Mouse (Mus musculus) bone marrow macrophage, adult 2 months (primary cell): ENCODE measurements around the gene Tfdp1. TPM values are rescaled to one million over a fixed set of nuclear protein-coding genes. Genes with fewer than 3 reads are reported as not detected.

ENCODE experiments used
- H3K27ac ChIP-seq: 2 replicates; pipeline ENCODE4 v1.5.1; 2012; ENCODE audit warnings: low read depth, low read length; ENCODE audit not compliant: insufficient read depth
- H3K4me1 ChIP-seq: 2 replicates; pipeline ENCODE4 v1.6.1; 2012; ENCODE audit warnings: low read length; ENCODE audit not compliant: control insufficient read depth, insufficient read depth
- H3K4me3 ChIP-seq: 2 replicates; pipeline ENCODE4 v1.5.1; 2012; ENCODE audit warnings: mild to moderate bottlenecking, low read length, moderate library complexity; ENCODE audit not compliant: insufficient read depth
- CTCF ChIP-seq: IDR thresholded peaks from 2 replicates; pipeline ENCODE4 v1.5.1; 2012; ENCODE audit warnings: low read depth, mild to moderate bottlenecking, low read length, moderate library complexity
- POLR2A ChIP-seq: IDR thresholded peaks from 2 replicates; pipeline ENCODE4 v1.6.1; 2012; ENCODE audit warnings: mild to moderate bottlenecking, low read depth, low read length, borderline replicate concordance
- polyA plus RNA-seq: library from polyadenylated mRNA; stranded (reverse); fragments of >200 nt; gene quantifications from 2 replicates; pipeline ENCODE4 v1.2.4, GENCODE M21; 2012; ENCODE audit not compliant: missing spikeins, insufficient read depth, insufficient read length

Tfdp1 gene
- 50.0 and 52.0 TPM in 2 replicates for polyA plus RNA-seq

GRCm38 (mm10) chr8:13338255-13338860 is at the start of gene Tfdp1:
Gene Tfdp1 (plus strand): TSS chr8:13338751.
- Histone ChIP-seq H3K27ac (peak within 1 kb of the TSS; percentile 42), H3K4me3 (peak within 1 kb of the TSS; percentile 83), H3K4me1 (peaks cover 21% of the 10 kb centered on the region)
- no peak for TF ChIP-seq POLR2A
- TF ChIP-seq CTCF = no peak

GRCm38 (mm10) chr8:13292364-13292763 is 46.2 kb upstream of the Tfdp1 start:
- Histone ChIP-seq H3K4me3 (no peak overlapping the region), H3K27ac (no peak overlapping the region), H3K4me1 (peaks cover 23% of the 10 kb centered on the region)
- peak; percentile 43 for TF ChIP-seq CTCF
- TF ChIP-seq POLR2A = no peak

- no peak overlapping the region for H3K4me3 ChIP-seq
- no peak for TF ChIP-seq CTCF
- TF ChIP-seq POLR2A = no peak
- peak overlapping the region; percentile 39; the same call in 1 of the 2 replicates for H3K27ac ChIP-seq
- peaks cover 21% of the 10 kb centered on the region for H3K4me1 ChIP-seq
These were observed 44.7 kb upstream of the Tfdp1 start for GRCm38 (mm10) chr8:13293677-13294470.

- Histone ChIP-seq H3K4me3 (no peak overlapping the region), H3K27ac (no peak overlapping the region), H3K4me1 (peaks cover 2% of the 10 kb centered on the region; the same call in 1 of the 2 replicates)
- no peak for TF ChIP-seq CTCF
- no peak for TF ChIP-seq POLR2A
These were observed 39.0 kb upstream of the Tfdp1 start for GRCm38 (mm10) chr8:13299571-13299970.

- no peaks in the 10 kb centered on the region for H3K4me1 ChIP-seq
- H3K4me3 ChIP-seq = no peak overlapping the region
- no peak for TF ChIP-seq POLR2A
- TF ChIP-seq CTCF = no peak
- no peak overlapping the region for H3K27ac ChIP-seq
These were observed 37.5 kb upstream of the Tfdp1 start for GRCm38 (mm10) chr8:13301036-13301435.

- TF ChIP-seq CTCF (no peak), POLR2A (no peak)
- Histone ChIP-seq H3K27ac (no peak overlapping the region), H3K4me1 (no peaks in the 10 kb centered on the region), H3K4me3 (no peak overlapping the region)
These were observed 33.1 kb upstream of the Tfdp1 start for GRCm38 (mm10) chr8:13305459-13305858.

GRCm38 (mm10) chr8:13305884-13306283 is 32.7 kb upstream of the Tfdp1 start:
- no peak for TF ChIP-seq POLR2A
- no peak for TF ChIP-seq CTCF
- Histone ChIP-seq H3K4me1 (no peaks in the 10 kb centered on the region), H3K27ac (no peak overlapping the region), H3K4me3 (no peak overlapping the region)

- no peak for TF ChIP-seq CTCF
- no peak for TF ChIP-seq POLR2A
- H3K4me1 ChIP-seq = no peaks in the 10 kb centered on the region
- no peak overlapping the region for H3K27ac ChIP-seq
- no peak overlapping the region for H3K4me3 ChIP-seq
These were observed 32.1 kb upstream of the Tfdp1 start for GRCm38 (mm10) chr8:13306309-13306909.

- H3K4me3 ChIP-seq = no peak overlapping the region
- TF ChIP-seq POLR2A = no peak
- TF ChIP-seq CTCF = no peak
- no peaks in the 10 kb centered on the region for H3K4me1 ChIP-seq
- no peak overlapping the region for H3K27ac ChIP-seq
These were observed 31.6 kb upstream of the Tfdp1 start for GRCm38 (mm10) chr8:13306916-13307315.

GRCm38 (mm10) chr8:13314922-13315321 is 23.6 kb upstream of the Tfdp1 start:
- H3K4me3 ChIP-seq = no peak overlapping the region
- H3K27ac ChIP-seq = no peak overlapping the region
- H3K4me1 ChIP-seq = no peaks in the 10 kb centered on the region
- TF ChIP-seq CTCF (no peak), POLR2A (no peak)
